Mouse (Mus musculus) large intestine, adult 2 months (tissue): ENCODE measurements around the gene Fam210b. TPM values are rescaled to one million over a fixed set of nuclear protein-coding genes. Genes with fewer than 3 reads are reported as not detected.

Experiments used
- DNase-seq: peaks from one replicate; pipeline ENCODE4 v3.0.0-alpha.2; 2012; ENCODE audit warnings: low read depth, low spot score
- WGBS: fragments of 180-500 bp; shearing (Covaris S2); methylation state at CpG from one replicate; pipeline ENCODE4 v1.1.7; 2018; 5-methylcytosine and 5-hydroxymethylcytosine counted together
- polyA plus RNA-seq: library from polyadenylated mRNA; depleted of rRNA; stranded (reverse); fragments of >200 nt; gene quantifications from 2 replicates; pipeline ENCODE4 v1.2.3, GENCODE M21; 2012; rRNA removed

The Fam210b gene
- polyA plus RNA-seq, 1 experiment: 11.2 TPM

- WGBS: 69% methylated on average over 4 of the region's 4 CpGs
- no peak for DNase-seq
Measured at GRCm38 (mm10) chr2:172394671-172395070, 49.3 kb downstream of the Fam210b start.

- no peak for DNase-seq
- 47% methylated on average over 9 of the region's 9 CpGs for WGBS
Measured at GRCm38 (mm10) chr2:172395961-172396360, 50.6 kb downstream of the Fam210b start.

GRCm38 (mm10) chr2:172399901-172400300 is 54.5 kb downstream of the Fam210b start:
- WGBS: 22% methylated on average over 9 of the region's 9 CpGs
- DNase-seq: no peak

- WGBS: 56% methylated on average over 13 of the region's 13 CpGs
- DNase-seq: no peak
Measured at GRCm38 (mm10) chr2:172401116-172401825, 55.9 kb downstream of the Fam210b start.

GRCm38 (mm10) chr2:172404239-172404638 is 58.9 kb downstream of the Fam210b start:
- DNase-seq: no peak
- WGBS: 59% methylated on average over 7 of the region's 7 CpGs

- no peak for DNase-seq
- WGBS: 61% methylated on average over 3 of the region's 3 CpGs
Measured at GRCm38 (mm10) chr2:172405011-172405410, 59.6 kb downstream of the Fam210b start.

Other genes starting within 250 kb of the Fam210b start
- gene Mc3r, start 97.1 kb upstream of the Fam210b start, polyA plus RNA-seq: not detected in 2 replicates
- gene Aurka, start 25.0 kb downstream of the Fam210b start, polyA plus RNA-seq: 24.9 and 29.3 TPM in 2 replicates
- 22.2 and 34.4 TPM in 2 replicates for gene Cstf1, start 25.1 kb downstream of the Fam210b start, polyA plus RNA-seq
- gene Cass4, start 48.2 kb downstream of the Fam210b start, polyA plus RNA-seq: 0.50 and 1.1 TPM in 2 replicates
- gene Rtf2, start 95.0 kb downstream of the Fam210b start, polyA plus RNA-seq: 44.6 and 44.8 TPM in 2 replicates
- gene Gcnt7, start 113.0 kb downstream of the Fam210b start, polyA plus RNA-seq: not detected in 2 replicates
- 0.35 TPM in 1 of 2 replicates, not detected in the other for gene Fam209, start 127.0 kb downstream of the Fam210b start, polyA plus RNA-seq
- gene Tfap2c, start 204.0 kb downstream of the Fam210b start, polyA plus RNA-seq: not detected in 2 replicates